Mouse (Mus musculus): ENCODE results near the gene Dab1. TPM values are rescaled to one million over a fixed set of nuclear protein-coding genes. Genes with fewer than 3 reads are reported as not detected.

The Dab1 gene
- polyA plus RNA-seq, 1 experiment from 2014 or later = 41.6 TPM

GRCm38 (mm10) chr4:103775712-103776111, 156.6 kb downstream of the Dab1 start:
- Histone ChIP-seq H3K27me3 (replicated peaks) (no peaks in the 10 kb centered on the region), H3K36me3 (no peaks in the 10 kb centered on the region), H3K27ac (no peak overlapping the region), H3K4me1 (replicated peaks) (no peaks in the 10 kb centered on the region), H3K9me3 (no peaks in the 10 kb centered on the region), H3K4me2 (replicated peaks) (no peak overlapping the region), H3K9ac (no peak overlapping the region), H3K4me3 (replicated peaks) (no peak overlapping the region)
- no peak for ATAC-seq
- WGBS = 56% methylated on average over 4 of the region's 4 CpGs

- H3K27ac ChIP-seq = no peak overlapping the region
- no peak overlapping the region for H3K4me2 ChIP-seq (replicated peaks)
- H3K4me3 ChIP-seq (replicated peaks) = no peak overlapping the region
- 42% methylated on average over 4 of the region's 4 CpGs for WGBS
- peak; percentile 72; the same call in 1 of the 2 replicates for ATAC-seq
- 0 out of 2 replicates have a peak, but pooled peaks cover 2% of the 10 kb centered on the region for H3K4me1 ChIP-seq (replicated peaks)
- H3K27me3 ChIP-seq (replicated peaks) = no peaks in the 10 kb centered on the region
- H3K9ac ChIP-seq = no peak overlapping the region
- no peaks in the 10 kb centered on the region for H3K36me3 ChIP-seq
- H3K9me3 ChIP-seq = no peaks in the 10 kb centered on the region
Observed at GRCm38 (mm10) chr4:103781398-103781797, 162.2 kb downstream of the Dab1 start.

- Histone ChIP-seq H3K27me3 (replicated peaks) (no peaks in the 10 kb centered on the region), H3K4me1 (replicated peaks) (0 out of 2 replicates have a peak, but pooled peaks cover 2% of the 10 kb centered on the region), H3K9me3 (no peaks in the 10 kb centered on the region), H3K4me2 (replicated peaks) (no peak overlapping the region), H3K36me3 (no peaks in the 10 kb centered on the region), H3K9ac (no peak overlapping the region), H3K27ac (no peak overlapping the region), H3K4me3 (replicated peaks) (no peak overlapping the region)
- WGBS = 72% methylated on average over 7 of the region's 7 CpGs
- ATAC-seq = peak; percentile 45; the same call in 1 of the 2 replicates
Observed at GRCm38 (mm10) chr4:103783561-103784247, 164.5 kb downstream of the Dab1 start.

- Histone ChIP-seq H3K36me3 (no peaks in the 10 kb centered on the region), H3K4me3 (replicated peaks) (no peak overlapping the region), H3K9ac (no peak overlapping the region), H3K4me1 (replicated peaks) (0 out of 2 replicates have a peak, but pooled peaks cover 3% of the 10 kb centered on the region), H3K27ac (peak overlapping the region; percentile 72), H3K27me3 (replicated peaks) (no peaks in the 10 kb centered on the region), H3K4me2 (replicated peaks) (no peak overlapping the region; the same call in 1 of the 2 replicates), H3K9me3 (no peaks in the 10 kb centered on the region)
- peak; percentile 86 for ATAC-seq
- WGBS = 40% methylated on average over 8 of the region's 8 CpGs
Observed at GRCm38 (mm10) chr4:103793589-103794312, 174.6 kb downstream of the Dab1 start.

GRCm38 (mm10) chr4:103796416-103796815, 177.3 kb downstream of the Dab1 start:
- WGBS = 79% methylated on average over 6 of the region's 6 CpGs
- no peaks in the 10 kb centered on the region for H3K36me3 ChIP-seq

GRCm38 (mm10) chr4:103802439-103802838, 183.3 kb downstream of the Dab1 start:
- no peak for ATAC-seq
- Histone ChIP-seq H3K27me3 (replicated peaks) (no peaks in the 10 kb centered on the region), H3K9me3 (no peaks in the 10 kb centered on the region), H3K9ac (no peak overlapping the region), H3K36me3 (no peaks in the 10 kb centered on the region), H3K4me3 (replicated peaks) (no peak overlapping the region), H3K4me2 (replicated peaks) (no peak overlapping the region), H3K27ac (no peak overlapping the region), H3K4me1 (replicated peaks) (no peaks in the 10 kb centered on the region)
- 88% methylated on average over 4 of the region's 4 CpGs for WGBS

More at GRCm38 (mm10) chr4:103796416-103796815, 177.3 kb downstream of the Dab1 start:
- no peak overlapping the region for H3K27ac ChIP-seq
- H3K9me3 ChIP-seq = no peaks in the 10 kb centered on the region
- ATAC-seq = no peak
- no peaks in the 10 kb centered on the region for H3K27me3 ChIP-seq (replicated peaks)
- H3K4me2 ChIP-seq (replicated peaks) = no peak overlapping the region
- no peak overlapping the region for H3K9ac ChIP-seq
- no peak overlapping the region for H3K4me3 ChIP-seq (replicated peaks)
- 0 out of 2 replicates have a peak, but pooled peaks cover 3% of the 10 kb centered on the region for H3K4me1 ChIP-seq (replicated peaks)

- Histone ChIP-seq H3K9me3 (no peaks in the 10 kb centered on the region), H3K36me3 (no peaks in the 10 kb centered on the region), H3K4me2 (replicated peaks) (no peak overlapping the region), H3K4me3 (replicated peaks) (no peak overlapping the region), H3K4me1 (replicated peaks) (no peaks in the 10 kb centered on the region), H3K27ac (no peak overlapping the region), H3K9ac (no peak overlapping the region), H3K27me3 (replicated peaks) (no peaks in the 10 kb centered on the region)
- no peak for ATAC-seq
- 54% methylated on average over 1 of the region's 1 CpGs for WGBS
Observed at GRCm38 (mm10) chr4:103804461-103804860, 185.3 kb downstream of the Dab1 start.

GRCm38 (mm10) chr4:103822669-103823068, 203.5 kb downstream of the Dab1 start:
- no peaks in the 10 kb centered on the region for H3K4me1 ChIP-seq (replicated peaks)
- H3K27ac ChIP-seq = no peak overlapping the region
- no peak overlapping the region for H3K4me3 ChIP-seq (replicated peaks)
- ATAC-seq = no peak
- WGBS = 84% methylated on average over 4 of the region's 4 CpGs
- no peaks in the 10 kb centered on the region for H3K36me3 ChIP-seq
- H3K27me3 ChIP-seq (replicated peaks) = no peaks in the 10 kb centered on the region
- H3K9me3 ChIP-seq = no peaks in the 10 kb centered on the region
- no peak overlapping the region for H3K9ac ChIP-seq
- H3K4me2 ChIP-seq (replicated peaks) = no peak overlapping the region

GRCm38 (mm10) chr4:103838377-103838776, 219.2 kb downstream of the Dab1 start:
- ATAC-seq = no peak
- Histone ChIP-seq H3K36me3 (no peaks in the 10 kb centered on the region), H3K4me3 (replicated peaks) (no peak overlapping the region), H3K4me2 (replicated peaks) (no peak overlapping the region), H3K4me1 (replicated peaks) (no peaks in the 10 kb centered on the region), H3K27ac (no peak overlapping the region), H3K27me3 (replicated peaks) (no peaks in the 10 kb centered on the region), H3K9ac (no peak overlapping the region), H3K9me3 (no peaks in the 10 kb centered on the region)
- WGBS = 50% methylated on average over 5 of the region's 5 CpGs

- no peak overlapping the region for H3K27ac ChIP-seq
- no peaks in the 10 kb centered on the region for H3K9me3 ChIP-seq
- ATAC-seq = no peak
- 89% methylated on average over 2 of the region's 2 CpGs for WGBS
- H3K4me3 ChIP-seq (replicated peaks) = no peak overlapping the region
- no peaks in the 10 kb centered on the region for H3K27me3 ChIP-seq (replicated peaks)
- H3K36me3 ChIP-seq = no peaks in the 10 kb centered on the region
- H3K9ac ChIP-seq = no peak overlapping the region
- H3K4me2 ChIP-seq (replicated peaks) = no peak overlapping the region
- H3K4me1 ChIP-seq (replicated peaks) = no peaks in the 10 kb centered on the region
Observed at GRCm38 (mm10) chr4:103839541-103839940, 220.4 kb downstream of the Dab1 start.

GRCm38 (mm10) chr4:103841126-103841525, 222.0 kb downstream of the Dab1 start:
- no peak overlapping the region for H3K4me3 ChIP-seq (replicated peaks)
- H3K36me3 ChIP-seq = no peaks in the 10 kb centered on the region
- no peak overlapping the region for H3K27ac ChIP-seq
- no peak overlapping the region for H3K9ac ChIP-seq
- no peaks in the 10 kb centered on the region for H3K4me1 ChIP-seq (replicated peaks)
- 54% methylated on average over 7 of the region's 7 CpGs for WGBS
- no peaks in the 10 kb centered on the region for H3K27me3 ChIP-seq (replicated peaks)
- no peaks in the 10 kb centered on the region for H3K9me3 ChIP-seq
- H3K4me2 ChIP-seq (replicated peaks) = no peak overlapping the region
- ATAC-seq = no peak

GRCm38 (mm10) chr4:103844635-103845034, 225.5 kb downstream of the Dab1 start:
- no peak for ATAC-seq
- 63% methylated on average over 7 of the region's 7 CpGs for WGBS
- no peak overlapping the region for H3K9ac ChIP-seq
- no peak overlapping the region for H3K27ac ChIP-seq
- no peaks in the 10 kb centered on the region for H3K27me3 ChIP-seq (replicated peaks)
- no peaks in the 10 kb centered on the region for H3K4me1 ChIP-seq (replicated peaks)
- H3K4me3 ChIP-seq (replicated peaks) = no peak overlapping the region
- no peaks in the 10 kb centered on the region for H3K36me3 ChIP-seq
- H3K9me3 ChIP-seq = no peaks in the 10 kb centered on the region
- H3K4me2 ChIP-seq (replicated peaks) = no peak overlapping the region

Data from intestine, embryonic 15.5 days (tissue).